Mouse (Mus musculus): ENCODE measurements around the gene Cnot11.

The Cnot11 gene

GRCm38 (mm10) chr1:39535515-39536311 is 921 bp downstream of the Cnot11 start:
- DNase-seq (ENCODE audit: low read depth, low spot score), result peak; percentile 97

GRCm38 (mm10) chr1:39536701-39537100 is 1.9 kb downstream of the Cnot11 start:
- DNase-seq (ENCODE audit: low read depth, low spot score), result no peak

- DNase-seq (ENCODE audit: low read depth, low spot score), result no peak
Observed at GRCm38 (mm10) chr1:39537631-39538380, 3.0 kb downstream of the Cnot11 start.

DNA sequence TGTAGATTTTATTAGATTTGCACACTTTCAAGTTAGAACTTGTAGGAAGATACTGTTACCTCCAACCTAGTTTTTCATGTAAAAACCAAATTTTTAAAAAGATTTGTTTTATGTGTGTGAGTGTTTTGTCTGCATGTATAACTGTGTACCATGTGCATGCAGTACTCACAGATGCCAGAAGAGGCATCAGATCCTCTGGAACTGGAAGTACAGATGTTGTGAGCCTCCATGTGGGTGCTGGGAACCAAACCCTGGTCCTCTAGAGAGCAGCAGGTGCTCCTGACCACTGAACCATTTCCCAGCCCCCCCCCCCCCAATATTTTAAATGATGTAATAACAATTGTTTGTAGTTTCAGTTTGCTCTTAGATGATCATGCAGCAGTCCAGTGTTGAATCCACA is 5.8 kb downstream of the Cnot11 start:
- no peak for DNase-seq (ENCODE audit: low read depth, low spot score)

DNA sequence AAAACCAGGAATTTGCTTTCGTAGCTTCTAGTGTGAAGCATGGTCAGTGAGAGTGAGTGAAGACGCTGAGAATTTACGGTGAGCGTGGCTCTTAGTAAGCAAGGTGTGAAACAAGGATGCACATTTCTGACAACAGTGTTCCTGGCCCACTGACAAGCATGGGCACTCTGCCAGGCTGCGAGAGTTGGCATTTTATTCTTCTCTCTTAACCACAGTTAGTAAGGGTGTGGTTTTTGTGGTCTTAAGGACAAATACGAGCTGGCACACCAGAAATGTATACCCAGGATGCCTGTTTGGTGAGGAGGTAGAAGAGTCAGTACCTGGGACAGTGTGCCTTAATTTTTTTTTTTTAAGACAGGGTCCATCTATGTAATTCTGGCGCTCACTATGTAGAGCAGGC is 10.8 kb downstream of the Cnot11 start:
- DNase-seq (ENCODE audit: low read depth, low spot score), result no peak

- DNase-seq (ENCODE audit: low read depth, low spot score), result no peak
Observed at GRCm38 (mm10) chr1:39546160-39546866, 11.5 kb downstream of the Cnot11 start.

GRCm38 (mm10) chr1:39547238-39547637 is 12.4 kb downstream of the Cnot11 start:
- no peak for DNase-seq (ENCODE audit: low read depth, low spot score)

DNA sequence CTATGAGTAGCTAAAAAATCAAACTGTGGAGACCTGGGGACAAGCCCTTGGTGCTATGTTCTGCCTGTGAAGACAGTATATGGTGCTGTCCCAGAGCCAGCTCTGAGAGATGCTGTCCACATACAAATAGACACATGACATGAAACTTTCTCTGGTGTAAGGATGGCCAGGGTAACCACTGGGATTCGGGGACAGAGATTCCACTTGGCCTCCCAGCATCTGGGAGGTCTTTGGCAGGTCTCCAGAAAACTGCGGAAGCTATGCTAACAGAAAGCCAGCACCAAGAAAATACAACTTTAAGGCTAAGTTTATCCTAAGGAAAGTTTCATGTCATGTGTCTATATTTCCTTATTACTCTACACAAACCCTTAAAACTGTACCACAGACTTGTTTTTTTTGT is 15.0 kb downstream of the Cnot11 start:
- DNase-seq (ENCODE audit: low read depth, low spot score), result no peak

GRCm38 (mm10) chr1:39555556-39556415 is 21.0 kb downstream of the Cnot11 start:
- DNase-seq (ENCODE audit: low read depth, low spot score), result no peak

DNA sequence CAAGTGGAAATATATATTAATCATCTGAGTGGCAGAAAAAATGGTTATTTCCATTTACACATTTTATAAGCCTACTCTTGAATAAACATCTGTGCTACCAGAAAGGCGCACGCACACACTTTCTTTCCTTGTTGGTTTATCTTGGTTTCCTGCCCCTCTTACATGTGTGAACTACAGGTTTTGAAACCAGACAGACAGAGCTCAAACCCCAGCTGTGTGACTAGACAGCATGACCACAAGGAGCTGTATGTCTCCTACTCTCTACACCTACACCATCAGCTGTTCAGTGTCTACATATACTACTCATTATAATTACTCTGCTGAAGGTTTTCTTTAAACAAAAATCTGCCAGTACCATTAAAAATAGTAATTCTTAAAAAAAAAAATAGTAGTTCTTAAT is 24.2 kb downstream of the Cnot11 start:
- DNase-seq (ENCODE audit: low read depth, low spot score), result no peak

DNA sequence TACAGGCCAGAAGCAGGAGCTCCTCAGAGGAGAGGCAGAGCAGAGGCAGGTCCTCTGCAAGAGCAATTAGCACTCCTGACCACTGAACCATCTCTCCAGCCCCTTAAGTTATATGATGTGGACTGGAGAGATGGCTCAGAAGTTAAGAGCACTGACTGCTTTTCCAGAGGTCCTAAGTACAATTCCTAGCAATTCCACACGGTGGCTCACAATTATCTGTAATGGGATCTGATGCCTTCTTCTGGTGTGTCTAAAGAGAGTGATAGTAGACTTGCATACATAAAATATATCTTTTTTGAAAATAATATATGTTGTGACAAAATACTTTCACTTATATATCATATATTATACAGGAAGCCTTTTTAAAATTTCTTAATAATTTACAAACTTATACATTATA is 27.1 kb downstream of the Cnot11 start:
- no peak for DNase-seq (ENCODE audit: low read depth, low spot score)

GRCm38 (mm10) chr1:39563161-39563560 is 28.4 kb downstream of the Cnot11 start:
- no peak for DNase-seq (ENCODE audit: low read depth, low spot score)

GRCm38 (mm10) chr1:39564603-39565002 is 29.8 kb downstream of the Cnot11 start:
- DNase-seq (ENCODE audit: low read depth, low spot score), result no peak

- DNase-seq (ENCODE audit: low read depth, low spot score), result no peak
Observed at GRCm38 (mm10) chr1:39568079-39568478, 33.3 kb downstream of the Cnot11 start.

GRCm38 (mm10) chr1:39571653-39572052 is 36.9 kb downstream of the Cnot11 start:
- no peak for DNase-seq (ENCODE audit: low read depth, low spot score)

GRCm38 (mm10) chr1:39573890-39574289 is 39.1 kb downstream of the Cnot11 start:
- no peak for DNase-seq (ENCODE audit: low read depth, low spot score)

- DNase-seq (ENCODE audit: low read depth, low spot score), result peak; percentile 39
Observed at GRCm38 (mm10) chr1:39575778-39576375, 41.1 kb downstream of the Cnot11 start.

GRCm38 (mm10) chr1:39576431-39577243 is 41.8 kb downstream of the Cnot11 start:
- no peak for DNase-seq (ENCODE audit: low read depth, low spot score)

- DNase-seq (ENCODE audit: low read depth, low spot score), result peak; percentile 65
Observed at GRCm38 (mm10) chr1:39577253-39577705, 42.5 kb downstream of the Cnot11 start, which contains the start of gene Rnf149. Gene Rnf149, minus strand, starts transcription at chr1:39577405.

DNA sequence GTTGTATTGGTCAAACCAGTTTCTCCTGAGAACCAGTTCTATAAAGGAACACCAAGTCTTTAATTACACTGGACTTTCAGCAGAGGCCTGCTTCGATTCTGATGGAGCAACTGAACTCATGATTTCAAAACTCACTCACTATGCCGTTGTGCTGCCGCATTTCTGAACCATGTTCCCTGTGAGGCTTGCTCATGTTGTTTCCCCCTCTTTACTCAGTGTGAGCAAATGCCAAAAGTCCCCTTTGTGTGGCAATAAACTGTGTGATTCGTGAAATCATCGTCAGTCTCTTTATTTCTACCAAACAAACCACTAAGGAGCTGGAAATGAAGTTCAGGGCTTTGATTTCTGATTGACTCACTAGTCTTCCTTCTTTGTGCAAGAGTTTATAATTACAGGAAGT is 43.7 kb downstream of the Cnot11 start:
- no peak for DNase-seq (ENCODE audit: low read depth, low spot score)

Measured in c-Kit-negative CD71-positive TER-119-positive erythroid progenitor cells, embryonic 14.5 days (primary cell).